Mouse (Mus musculus) midbrain, embryonic 15.5 days (tissue): Measurements from ENCODE around the gene Spryd4. TPM values are rescaled to one million over a fixed set of nuclear protein-coding genes. Genes with fewer than 3 reads are reported as not detected.
"Not testable (repeated sequence)": the region's sequence is repeated elsewhere in the genome, so short reads cannot be mapped to it uniquely, and the experiment has no call there.

Experiments
- ATAC-seq: fragments of 200-750 bp; cut with Nextera tagmentation; replicated peaks from 2 replicates; pipeline ENCODE4 v1.8.0; 2017; ENCODE audit warnings: moderate TSS enrichment
- H3K27ac ChIP-seq: fragments of 300-500 bp; sonication (generic); 2 replicates; pipeline ENCODE4 v1.5.1; 2015; ENCODE audit warnings: mild to moderate bottlenecking, inconsistent platforms
- H3K27me3 ChIP-seq: fragments of 300-500 bp; sonication (generic); replicated peaks from 2 replicates; pipeline ENCODE4 v1.6.1; 2015; ENCODE audit warnings: inconsistent platforms
- H3K36me3 ChIP-seq: fragments of 300-500 bp; sonication (generic); replicated peaks from 2 replicates; pipeline ENCODE4 v1.6.1; 2015; ENCODE audit warnings: inconsistent platforms
- H3K4me1 ChIP-seq: fragments of 300-500 bp; sonication (generic); 2 replicates; pipeline ENCODE4 v1.6.1; 2015; ENCODE audit warnings: inconsistent platforms
- H3K4me2 ChIP-seq: fragments of 300-500 bp; sonication (generic); 2 replicates; pipeline ENCODE4 v1.6.1; 2015; ENCODE audit warnings: inconsistent platforms, mild to moderate bottlenecking, moderate library complexity
- H3K4me3 ChIP-seq: fragments of 300-500 bp; sonication (generic); 2 replicates; pipeline ENCODE4 v1.5.1; 2015; ENCODE audit warnings: mild to moderate bottlenecking, inconsistent platforms
- H3K9ac ChIP-seq: fragments of 300-500 bp; sonication (generic); 2 replicates; pipeline ENCODE4 v1.6.1; 2015; ENCODE audit warnings: mild to moderate bottlenecking, inconsistent platforms
- H3K9me3 ChIP-seq: fragments of 300-500 bp; sonication (generic); 2 replicates; pipeline ENCODE4 v1.6.1; 2016; ENCODE audit warnings: inconsistent platforms
- WGBS: fragments of 180-500 bp; shearing (Covaris S2); methylation state at CpG from one replicate; pipeline ENCODE4 v1.1.7; 2015; ENCODE audit warnings: mixed read lengths; 5-methylcytosine and 5-hydroxymethylcytosine counted together
- polyA plus RNA-seq: library from polyadenylated mRNA; unstranded; fragments of >200 nt; fragmentation: Nextera tagmentation; extraction: Ambion mirVana; gene quantifications from 2 replicates; pipeline ENCODE4 v1.2.1, GENCODE M21; 2015

Spryd4 gene
- polyA plus RNA-seq, 1 experiment from 2014 or later = 20.2 TPM

DNA sequence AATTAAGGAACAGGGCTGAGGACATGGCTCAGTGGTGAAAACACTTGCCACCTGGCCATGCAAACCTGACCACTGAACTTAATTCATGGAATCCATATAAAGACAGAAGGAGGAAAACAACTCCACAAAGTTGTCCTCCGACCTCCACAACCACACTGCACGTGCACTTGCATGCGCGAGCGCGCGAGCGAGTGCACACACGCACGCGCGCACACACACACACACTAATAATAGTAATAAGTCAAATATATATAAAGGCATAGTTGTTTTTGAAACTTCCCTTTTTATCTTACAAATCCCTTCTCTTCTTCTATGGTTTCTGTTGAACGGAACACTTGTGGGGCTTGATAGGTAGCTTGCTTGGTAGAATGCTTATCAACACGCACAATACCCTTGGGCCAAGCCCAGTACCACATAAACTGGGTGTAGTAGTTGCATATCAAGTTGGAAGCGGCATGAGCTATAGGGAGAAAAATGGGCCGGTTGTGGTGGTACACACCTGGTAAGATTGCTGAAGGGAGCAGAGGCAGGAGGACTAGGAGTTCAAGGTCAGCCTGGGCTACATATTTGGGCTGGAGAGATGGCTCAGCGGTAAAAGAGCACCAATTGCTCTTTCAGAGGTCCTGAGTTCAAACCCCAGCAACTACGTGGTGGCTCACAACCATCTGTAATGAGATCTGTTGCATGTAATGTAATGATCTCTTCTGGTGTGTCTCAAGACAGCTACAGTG, 6.9 kb upstream of the Spryd4 start:
- no peaks in the 10 kb centered on the region for H3K4me1 ChIP-seq
- 95% methylated on average over 18 of the region's 18 CpGs for WGBS
- no peaks in the 10 kb centered on the region for H3K27me3 ChIP-seq
- no peak overlapping the region for H3K4me2 ChIP-seq
- no peak overlapping the region for H3K4me3 ChIP-seq
- ATAC-seq = no peak
- no peak overlapping the region for H3K27ac ChIP-seq
- H3K36me3 ChIP-seq = no peaks in the 10 kb centered on the region
- no peaks in the 10 kb centered on the region for H3K9me3 ChIP-seq
- H3K9ac ChIP-seq = no peak overlapping the region

DNA sequence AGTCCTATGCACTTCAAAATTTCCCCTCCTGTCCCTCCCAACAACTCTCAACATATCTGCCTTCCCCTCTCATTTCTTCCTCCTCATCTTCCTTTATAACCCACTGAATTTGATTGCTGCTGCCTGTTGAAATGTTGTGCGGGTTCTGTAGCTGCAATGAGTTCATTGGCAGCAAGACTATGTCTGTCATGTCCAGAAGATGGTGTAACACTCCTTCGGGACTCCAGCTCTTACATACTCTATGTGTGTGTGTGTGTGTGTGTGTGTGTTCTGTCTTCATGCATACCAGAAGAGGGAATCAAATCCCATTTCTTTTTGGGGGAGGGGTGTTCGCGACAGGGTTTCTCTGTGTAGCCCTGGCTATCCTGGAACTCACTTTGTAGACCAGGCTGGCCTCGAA, 3.4 kb upstream of the Spryd4 start:
- 90% methylated on average over 5 of the region's 5 CpGs for WGBS

DNA sequence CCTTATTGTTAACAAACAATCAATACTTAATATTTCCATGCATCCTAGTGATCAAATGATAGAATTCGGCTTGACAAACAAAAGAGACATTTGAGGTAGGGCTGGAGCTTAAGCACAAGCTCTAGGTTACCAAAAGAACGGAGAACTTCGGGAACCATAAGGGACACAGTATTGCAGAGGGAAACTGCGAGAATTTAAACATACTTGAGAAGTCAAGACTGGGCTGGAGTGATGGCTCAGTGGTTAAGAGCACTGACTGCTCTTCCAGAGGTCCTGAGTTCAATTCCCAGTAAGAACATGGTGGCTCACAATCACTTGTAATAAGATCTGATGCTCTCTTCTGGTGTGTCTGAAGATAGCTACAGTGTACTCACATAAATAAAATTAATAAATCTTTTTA, 2.5 kb upstream of the Spryd4 start:
- 90% methylated on average over 4 of the region's 4 CpGs for WGBS
- not testable (repeated sequence) for H3K9ac ChIP-seq, H3K4me3 ChIP-seq, H3K36me3 ChIP-seq, H3K9me3 ChIP-seq, H3K27ac ChIP-seq, ATAC-seq, H3K27me3 ChIP-seq, H3K4me2 ChIP-seq
- peaks cover 13% of the 10 kb centered on the region for H3K4me1 ChIP-seq

More for the DNA sequence above, 3.4 kb upstream of the Spryd4 start:
- no peaks in the 10 kb centered on the region for H3K36me3 ChIP-seq
- H3K4me1 ChIP-seq = peaks cover 13% of the 10 kb centered on the region
- H3K4me2 ChIP-seq = no peak overlapping the region
- H3K4me3 ChIP-seq = no peak overlapping the region
- H3K27me3 ChIP-seq = no peaks in the 10 kb centered on the region
- ATAC-seq = no peak
- no peak overlapping the region for H3K9ac ChIP-seq
- H3K27ac ChIP-seq = no peak overlapping the region
- no peaks in the 10 kb centered on the region for H3K9me3 ChIP-seq

DNA sequence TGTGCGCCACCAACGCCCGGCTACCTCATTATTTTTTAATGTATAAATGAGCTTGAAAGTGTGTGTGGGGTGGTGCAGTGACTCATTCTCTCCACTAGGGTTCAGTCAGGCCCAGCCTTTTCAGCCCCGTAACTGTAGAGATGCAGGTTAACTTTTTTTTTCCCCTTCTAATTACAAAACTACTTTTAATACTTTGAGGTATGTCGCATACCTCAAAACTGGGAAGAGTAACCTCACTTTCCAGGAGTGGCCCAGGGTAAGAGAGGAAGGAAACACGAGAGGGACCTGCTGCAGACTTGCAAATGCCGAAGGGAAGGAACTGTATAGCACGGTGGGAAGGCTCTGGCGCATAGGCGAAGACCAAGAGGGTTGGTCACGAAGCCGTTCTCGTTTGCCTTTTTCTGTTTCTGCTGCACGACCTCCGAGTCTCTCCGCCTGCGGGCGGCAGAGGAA, 1.3 kb upstream of the Spryd4 start:
- 1% methylated on average over 18 of the region's 18 CpGs for WGBS
- Histone ChIP-seq H3K27me3 (no peaks in the 10 kb centered on the region), H3K9me3 (no peaks in the 10 kb centered on the region), H3K4me3 (peak overlapping the region; percentile 17), H3K4me2 (peak overlapping the region; percentile 50), H3K9ac (no peak overlapping the region), H3K27ac (no peak overlapping the region), H3K4me1 (peaks cover 13% of the 10 kb centered on the region), H3K36me3 (no peaks in the 10 kb centered on the region)
- ATAC-seq = no peak

DNA sequence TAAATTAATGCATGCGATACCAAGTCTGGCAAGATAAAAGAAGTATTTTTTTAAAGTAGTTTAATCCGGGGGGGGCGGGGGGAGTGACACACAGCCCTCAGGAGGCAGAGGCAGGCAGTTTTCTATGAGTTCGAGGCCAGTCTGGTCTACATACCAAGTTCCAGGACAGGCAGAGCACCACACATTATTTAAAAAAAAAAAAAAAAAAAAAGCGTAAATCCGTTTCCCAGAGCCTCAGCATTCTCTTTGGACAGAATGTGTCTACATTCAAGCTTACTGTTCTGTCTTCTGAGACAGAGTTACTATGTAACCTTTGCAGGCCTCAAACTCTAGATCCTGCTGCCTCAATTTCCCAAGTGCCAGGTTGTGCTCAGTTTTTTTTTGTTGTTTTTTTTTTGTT, 541 bp upstream of the Spryd4 start:
- no peaks in the 10 kb centered on the region for H3K27me3 ChIP-seq
- H3K4me2 ChIP-seq = peak overlapping the region; percentile 94
- peaks cover 13% of the 10 kb centered on the region for H3K4me1 ChIP-seq
- WGBS = 46% methylated on average over 6 of the region's 6 CpGs
- peak overlapping the region; percentile 68 for H3K4me3 ChIP-seq
- no peaks in the 10 kb centered on the region for H3K36me3 ChIP-seq
- peak; percentile 49; the same call in 1 of the 2 replicates for ATAC-seq
- H3K9ac ChIP-seq = peak overlapping the region; percentile 54; the same call in 1 of the 2 replicates
- peak overlapping the region; percentile 70 for H3K27ac ChIP-seq
- no peaks in the 10 kb centered on the region for H3K9me3 ChIP-seq

DNA sequence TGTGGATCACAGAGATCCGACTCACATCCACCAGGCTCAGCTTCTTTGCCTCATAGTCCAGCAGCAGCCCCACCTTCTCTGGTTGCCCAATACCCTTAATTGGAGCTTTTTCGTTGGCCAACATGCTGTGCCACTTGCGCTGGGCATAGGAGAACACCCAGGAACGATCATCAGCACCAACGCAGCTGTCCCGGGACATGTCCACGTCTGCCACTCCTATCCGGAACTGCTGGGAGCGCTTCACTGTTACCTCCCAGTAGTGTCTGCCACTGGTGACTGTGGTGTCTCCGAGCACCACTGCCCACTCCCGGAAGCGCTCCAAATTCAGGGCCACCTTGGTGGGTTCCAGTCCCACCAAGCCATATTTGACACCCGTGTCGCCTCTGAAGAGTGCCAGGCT, 653 bp downstream of the Spryd4 start:
- Histone ChIP-seq H3K4me3 (peak overlapping the region; percentile 68), H3K9me3 (no peaks in the 10 kb centered on the region), H3K27ac (peak overlapping the region; percentile 56; the same call in 1 of the 2 replicates), H3K4me1 (peaks cover 13% of the 10 kb centered on the region), H3K27me3 (no peaks in the 10 kb centered on the region), H3K9ac (peak overlapping the region; percentile 54), H3K4me2 (peak overlapping the region; percentile 94), H3K36me3 (no peaks in the 10 kb centered on the region)
- 25% methylated on average over 14 of the region's 14 CpGs for WGBS
- ATAC-seq = peak; percentile 52; the same call in 1 of the 2 replicates

DNA sequence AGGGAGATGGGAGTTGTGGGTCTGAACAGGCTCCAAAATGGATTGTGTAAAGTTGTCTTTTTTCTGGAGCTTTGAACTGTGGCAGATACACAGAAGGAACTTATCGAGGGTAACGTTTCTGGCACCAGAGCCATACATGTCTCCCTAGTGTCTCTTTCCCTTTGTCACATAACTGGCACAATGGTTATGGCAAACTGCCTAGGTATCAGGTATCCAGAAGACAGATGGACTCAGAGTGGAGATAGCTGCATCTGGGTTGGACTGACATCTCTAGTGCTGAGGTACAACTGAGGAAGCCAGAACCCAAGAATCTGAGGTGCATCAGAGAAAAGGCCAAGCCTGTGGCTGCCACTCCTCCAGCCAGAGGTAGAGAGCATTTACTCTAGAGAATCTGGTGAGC, 1.5 kb downstream of the Spryd4 start:
- no peaks in the 10 kb centered on the region for H3K27me3 ChIP-seq
- 96% methylated on average over 2 of the region's 2 CpGs for WGBS
- H3K27ac ChIP-seq = no peak overlapping the region
- no peaks in the 10 kb centered on the region for H3K36me3 ChIP-seq
- no peak overlapping the region for H3K4me2 ChIP-seq
- H3K9ac ChIP-seq = no peak overlapping the region
- peaks cover 13% of the 10 kb centered on the region for H3K4me1 ChIP-seq
- H3K4me3 ChIP-seq = no peak overlapping the region
- H3K9me3 ChIP-seq = no peaks in the 10 kb centered on the region
- no peak for ATAC-seq

DNA sequence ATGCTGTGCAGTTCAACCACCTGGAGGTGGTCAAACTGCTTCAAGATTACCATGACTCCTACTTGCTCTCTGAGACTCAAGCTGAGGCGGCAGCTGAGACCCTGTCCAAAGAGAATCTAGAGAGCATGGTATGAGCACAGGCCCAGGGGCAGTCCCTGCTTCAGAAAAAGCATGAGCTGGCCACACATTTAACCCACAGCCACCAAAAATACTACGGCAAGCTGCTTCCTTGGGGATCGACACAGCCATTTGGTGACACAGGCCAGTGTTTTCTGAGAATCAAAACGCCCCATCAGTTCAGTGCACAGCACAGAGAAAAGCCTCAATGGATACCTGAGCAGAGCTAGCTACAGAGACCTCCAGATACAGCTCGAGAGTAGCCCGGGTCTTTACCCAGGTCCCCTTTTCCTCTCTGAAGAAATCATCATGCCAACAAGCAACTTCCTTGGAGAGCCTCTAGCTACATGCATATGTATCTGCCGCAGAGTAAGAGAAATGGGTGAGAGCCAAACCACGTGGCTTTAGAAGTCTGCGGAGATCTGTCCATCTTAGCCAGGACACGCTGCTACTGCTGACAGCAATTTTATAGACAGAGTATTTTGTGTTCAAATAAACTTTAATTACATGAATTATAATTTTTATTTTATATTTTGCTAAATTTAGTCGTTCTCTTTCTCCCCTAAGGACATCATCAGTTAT, 2.1 kb downstream of the Spryd4 start:
- no peak for ATAC-seq
- H3K36me3 ChIP-seq = no peaks in the 10 kb centered on the region
- no peak overlapping the region for H3K27ac ChIP-seq
- H3K4me2 ChIP-seq = no peak overlapping the region
- no peaks in the 10 kb centered on the region for H3K9me3 ChIP-seq
- H3K4me3 ChIP-seq = no peak overlapping the region
- WGBS = 94% methylated on average over 11 of the region's 11 CpGs
- no peaks in the 10 kb centered on the region for H3K27me3 ChIP-seq
- H3K4me1 ChIP-seq = peaks cover 13% of the 10 kb centered on the region
- H3K9ac ChIP-seq = no peak overlapping the region

DNA sequence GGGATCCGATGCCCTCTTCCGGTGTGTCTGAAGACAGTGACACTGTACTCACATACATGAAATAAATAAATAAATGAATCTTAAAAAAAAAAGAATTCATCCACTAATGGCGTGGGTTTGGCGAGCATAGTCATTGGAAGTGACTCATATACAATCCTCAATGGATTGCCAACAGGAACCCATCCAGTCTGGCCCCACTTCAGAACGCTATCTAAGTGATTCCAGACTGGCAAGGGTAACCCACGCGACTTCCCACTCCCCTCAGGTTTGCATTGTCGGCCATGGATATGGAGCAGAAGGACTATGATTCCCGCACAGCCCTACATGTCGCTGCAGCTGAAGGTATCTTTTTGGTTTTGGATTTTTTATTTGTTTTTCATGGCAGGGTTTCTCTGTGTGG, 3.3 kb downstream of the Spryd4 start:
- 93% methylated on average over 10 of the region's 10 CpGs for WGBS
- ATAC-seq = no peak

DNA sequence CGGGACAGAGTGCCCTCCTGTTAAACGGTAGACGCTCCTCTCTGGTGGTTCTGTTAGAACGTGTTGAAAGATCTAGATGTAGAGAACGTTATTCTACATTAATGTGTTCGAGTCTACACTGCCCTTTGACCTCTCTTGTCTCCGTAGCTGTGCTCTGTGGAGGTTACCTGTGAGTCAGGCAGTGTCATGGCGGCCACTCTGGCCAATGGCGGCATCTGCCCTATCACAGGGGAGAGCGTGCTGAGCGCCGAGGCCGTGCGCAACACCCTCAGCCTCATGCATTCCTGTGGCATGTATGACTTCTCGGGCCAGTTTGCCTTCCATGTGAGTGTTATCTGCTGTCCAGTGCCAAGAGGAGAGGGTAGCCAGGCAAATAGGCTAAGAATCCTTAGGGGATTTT, 6.7 kb downstream of the Spryd4 start:
- H3K27me3 ChIP-seq = no peaks in the 10 kb centered on the region
- H3K36me3 ChIP-seq = no peaks in the 10 kb centered on the region
- no peak overlapping the region for H3K27ac ChIP-seq
- no peak overlapping the region for H3K4me2 ChIP-seq
- H3K4me1 ChIP-seq = no peaks in the 10 kb centered on the region
- H3K9me3 ChIP-seq = no peaks in the 10 kb centered on the region
- WGBS = 87% methylated on average over 15 of the region's 15 CpGs
- H3K9ac ChIP-seq = no peak overlapping the region
- no peak overlapping the region for H3K4me3 ChIP-seq
- no peak for ATAC-seq

More for the DNA sequence above, 3.3 kb downstream of the Spryd4 start:
- Histone ChIP-seq H3K9me3 (no peaks in the 10 kb centered on the region), H3K36me3 (no peaks in the 10 kb centered on the region), H3K4me3 (no peak overlapping the region), H3K9ac (no peak overlapping the region), H3K27ac (no peak overlapping the region), H3K4me2 (no peak overlapping the region), H3K27me3 (no peaks in the 10 kb centered on the region), H3K4me1 (peaks cover 13% of the 10 kb centered on the region)

DNA sequence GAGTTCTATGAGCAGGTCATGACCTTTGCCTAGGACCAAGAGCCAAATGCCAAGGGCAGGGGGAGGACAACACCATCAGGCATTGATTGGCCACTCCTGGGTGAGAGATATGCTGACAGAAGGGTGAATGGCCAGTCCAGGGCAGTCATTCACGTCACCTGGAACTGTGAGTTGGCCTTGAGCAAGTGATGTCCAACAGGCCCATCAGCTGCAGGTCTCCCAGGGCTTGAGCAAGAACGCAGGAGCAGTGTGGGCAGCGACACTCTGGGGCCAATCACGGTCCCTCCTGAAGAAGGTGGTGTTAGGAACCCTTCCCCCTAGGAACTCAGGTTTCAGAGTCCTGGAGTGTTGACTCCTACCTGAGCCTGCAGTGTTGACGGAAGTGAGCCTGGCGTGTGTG, 9.8 kb downstream of the Spryd4 start:
- 82% methylated on average over 6 of the region's 6 CpGs for WGBS
- H3K4me3 ChIP-seq = no peak overlapping the region
- no peak for ATAC-seq
- no peaks in the 10 kb centered on the region for H3K9me3 ChIP-seq
- no peaks in the 10 kb centered on the region for H3K36me3 ChIP-seq
- no peak overlapping the region for H3K27ac ChIP-seq
- H3K27me3 ChIP-seq = no peaks in the 10 kb centered on the region
- H3K4me1 ChIP-seq = no peaks in the 10 kb centered on the region
- H3K9ac ChIP-seq = no peak overlapping the region
- no peak overlapping the region for H3K4me2 ChIP-seq

DNA sequence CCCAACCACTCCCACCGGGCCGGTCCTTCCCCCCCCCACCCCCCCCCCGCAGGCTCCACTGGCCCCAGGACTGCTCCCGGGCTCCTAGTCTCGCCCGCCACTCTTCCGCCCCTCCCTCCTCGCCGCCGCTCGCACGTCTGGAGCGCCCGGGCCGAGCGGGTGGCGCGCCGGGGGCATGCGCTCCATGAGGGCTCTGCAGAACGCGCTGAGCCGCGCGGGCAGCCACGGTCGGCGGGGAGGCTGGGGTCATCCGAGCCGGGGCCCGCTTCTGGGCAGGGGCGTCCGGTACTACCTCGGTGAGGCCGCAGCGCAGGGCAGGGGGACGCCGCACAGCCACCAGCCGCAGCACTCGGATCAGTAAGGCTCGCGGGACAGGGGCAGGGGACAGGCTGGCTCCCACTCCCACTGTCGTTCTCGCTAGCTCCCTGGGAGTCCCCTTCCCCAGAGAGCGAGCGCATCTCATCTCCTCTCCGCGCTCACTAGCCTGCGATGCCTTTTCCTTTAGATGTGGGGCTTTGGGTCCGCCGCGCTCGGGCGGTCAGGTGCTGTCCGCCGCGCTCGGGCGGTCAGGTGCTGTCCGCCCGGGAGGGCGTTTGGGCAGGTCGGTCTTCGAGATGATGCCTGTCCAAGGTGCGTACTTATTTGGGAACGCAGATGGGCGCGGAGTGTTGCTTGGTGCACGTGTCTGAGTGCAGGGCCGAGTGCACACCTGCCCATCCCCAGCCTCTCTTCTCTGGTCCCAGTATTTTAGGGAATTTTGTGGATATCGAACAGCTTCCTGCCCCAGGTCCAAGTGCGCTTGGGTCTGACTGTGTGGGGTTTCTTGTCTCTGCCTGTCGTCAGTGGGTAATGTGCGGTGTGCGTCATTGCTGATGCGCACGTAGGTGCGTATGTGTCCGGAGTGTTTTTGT, 16.8 kb downstream of the Spryd4 start:
- WGBS = under 1% methylated on average over 73 of the region's 79 CpGs
- no peaks in the 10 kb centered on the region for H3K36me3 ChIP-seq
- peak overlapping the region; percentile 66 for H3K4me3 ChIP-seq
- H3K4me1 ChIP-seq = peaks cover 14% of the 10 kb centered on the region
- H3K9ac ChIP-seq = peak overlapping the region; percentile 56
- H3K27ac ChIP-seq = 0 out of 2 replicates have a peak overlapping the region, but pooled peaks have one; percentile 24
- no peaks in the 10 kb centered on the region for H3K9me3 ChIP-seq
- peak; percentile 91 for ATAC-seq
- H3K27me3 ChIP-seq = peaks cover 21% of the 10 kb centered on the region
- H3K4me2 ChIP-seq = peak overlapping the region; percentile 99
